In the genomic region with DNA sequence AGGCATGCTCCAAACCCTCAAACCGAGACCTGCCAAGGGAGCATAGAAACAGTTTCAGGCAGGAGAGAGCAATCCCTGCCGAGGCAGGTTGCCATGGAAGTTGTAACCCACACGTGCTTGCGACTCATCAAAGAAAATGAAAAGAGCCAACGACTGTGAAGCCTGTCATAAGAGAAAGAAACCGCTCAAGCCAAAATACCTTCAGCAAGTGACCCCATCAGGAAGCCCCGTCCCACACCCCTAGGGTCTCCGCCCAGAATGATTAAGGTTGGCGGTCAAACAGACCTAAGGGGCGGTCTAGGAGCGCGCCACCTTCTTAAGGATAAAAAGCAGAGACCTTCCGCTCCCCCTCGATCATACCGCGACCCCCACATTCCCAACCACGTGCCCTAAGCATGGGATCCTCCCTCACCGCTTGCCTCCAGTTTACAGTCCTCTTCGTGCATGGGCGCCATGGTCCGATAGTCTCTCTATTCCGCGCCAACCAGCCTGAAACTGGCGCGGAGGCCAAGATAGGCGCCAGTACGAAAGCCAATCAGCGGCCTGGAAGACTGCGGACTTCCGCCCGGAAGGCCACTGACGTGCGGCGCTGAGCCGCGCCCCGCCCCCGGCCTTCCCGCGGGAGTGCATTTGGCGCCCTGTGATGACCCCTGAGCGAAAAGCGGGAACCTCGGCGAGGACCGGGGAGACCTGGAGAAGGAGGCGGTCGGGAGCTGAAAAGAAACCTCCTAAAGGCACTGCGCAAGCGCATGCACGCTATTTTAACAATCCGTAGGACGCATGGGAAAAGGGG, we compare ENCODE assay signal across 8 mouse cellular contexts. TPM values are rescaled to one million over a fixed set of nuclear protein-coding genes. Genes with fewer than 3 reads are reported as not detected.
A peak's percentile ranks its signal among the peaks of the same experiment; 100 is the strongest.
DNase-seq lines count a peak whose midpoint lies in the region; ATAC-seq and TF ChIP-seq lines count a peak whose summit lies in the region.

Gene Pola1, minus strand, starts transcription at position 499 of the 793 bp plus-strand sequence.

- intact Hi-C loops in left cerebral cortex, adult 2 months (cut with DNase I), result loop anchor here (5.0 kb wide), 2 partner anchors 45 to 260 kb away; no protein-coding TSS in a partner anchor

- peak within 1 kb of the TSS; percentile 37; the same call in 1 of the 2 replicates for H3K9ac ChIP-seq in hindbrain, postnatal 0 days (replicated peaks; ENCODE audit: low read length)

- DNase-seq in T-cell, adult 2 months (ENCODE audit: low spot score), result peak; percentile 60
- DNase-seq in cerebellum, postnatal 36 days, result peak; percentile 82 to 90
- DNase-seq in gastrocnemius, adult 18-20 months (ENCODE audit: low spot score), result peak; percentile 82
- DNase-seq in hindbrain, postnatal 0 days (ENCODE audit: low spot score), result peak; percentile 90
- DNase-seq in left cerebral cortex, adult 2 months (ENCODE audit: extremely low spot score in 1 of 2, low spot score in 2 of 2), result peak; percentile 70 to 79
- peak; percentile 74 to 75 for DNase-seq in right cerebral cortex, adult 2 months (ENCODE audit: low spot score in 2 of 2)
- peak; percentile 81 for DNase-seq in urinary bladder, postnatal 14 days (ENCODE audit: low spot score)

- H3K4me1 ChIP-seq in hindbrain, postnatal 0 days (ENCODE audit: insufficient read depth, low read length), result no peaks in the 10 kb centered on the region

- H3K9me3 ChIP-seq in hindbrain, postnatal 0 days (ENCODE audit: low read length), result no peaks in the 10 kb centered on the region

- no peak for TF ChIP-seq CTCF in hindbrain, postnatal 0 days (IDR thresholded peaks at IDR 0.05; ENCODE audit: low read depth)
- TF ChIP-seq CTCF in left cerebral cortex, adult 2 months (IDR thresholded peaks at IDR 0.05), result no peak

- no peak within 1 kb of the TSS; the same call in 1 of the 2 replicates for H3K27ac ChIP-seq in hindbrain, postnatal 0 days
- H3K27ac ChIP-seq in left cerebral cortex, adult 2 months, result peak within 1 kb of the TSS; percentile 69

- no peaks in the 10 kb centered on the region for H3K36me3 ChIP-seq in hindbrain, postnatal 0 days (ENCODE audit: insufficient read depth, low read length)

- no peaks in the 10 kb centered on the region for H3K27me3 ChIP-seq in hindbrain, postnatal 0 days (ENCODE audit: insufficient read depth, low read length)

- H3K4me3 ChIP-seq in hindbrain, postnatal 0 days (ENCODE audit: low read length), result peak within 1 kb of the TSS; percentile 54
- H3K4me3 ChIP-seq in left cerebral cortex, adult 2 months, result peak within 1 kb of the TSS; percentile 57

- ATAC-seq in hindbrain, postnatal 0 days, result peak; percentile 99
- ATAC-seq in megakaryocyte, adult 5-6 weeks (ENCODE audit: poor library complexity, severe bottlenecking), result peak; percentile 99

- 28% methylated on average over 53 of the region's 53 CpGs for WGBS in hindbrain, postnatal 0 days

- peak within 1 kb of the TSS; percentile 64 for H3K4me2 ChIP-seq in hindbrain, postnatal 0 days (ENCODE audit: low read depth, low read length)

RNA-seq across cellular contexts. Expression of gene Pola1, which starts in this region (rescaled TPM):
- 1 to 10 TPM; 1.3 to 2.3 TPM for total RNA-seq in gastrocnemius, adult 18-20 months (2021)
- total RNA-seq in hindbrain, postnatal 0 days (2014; rRNA removed), result 5.4 and 6.8 TPM in 2 replicates
- polyA plus RNA-seq in hindbrain, postnatal 0 days (2015; fragmentation: Nextera tagmentation; extraction: Ambion mirVana), result 2.6 and 3.0 TPM in 2 replicates
- total RNA-seq in left cerebral cortex, adult 2 months (2021), result 1 to 10 TPM; 7.8 to 9.0 TPM
- total RNA-seq in megakaryocyte, adult 5-6 weeks (2015), result 33.6 and 36.6 TPM in 2 replicates
- total RNA-seq in megakaryocyte, adult 5-6 weeks (2017), result 72.6 and 73.1 TPM in 2 replicates
